Mouse (Mus musculus): ENCODE measurements at regions not wholly inside any gene's neighbourhood (a gene's known extent, or its start where the extent isn't known, plus 50 kb on each side); places are given as distances from the start of the nearest gene placed in this dataset.

DNA sequence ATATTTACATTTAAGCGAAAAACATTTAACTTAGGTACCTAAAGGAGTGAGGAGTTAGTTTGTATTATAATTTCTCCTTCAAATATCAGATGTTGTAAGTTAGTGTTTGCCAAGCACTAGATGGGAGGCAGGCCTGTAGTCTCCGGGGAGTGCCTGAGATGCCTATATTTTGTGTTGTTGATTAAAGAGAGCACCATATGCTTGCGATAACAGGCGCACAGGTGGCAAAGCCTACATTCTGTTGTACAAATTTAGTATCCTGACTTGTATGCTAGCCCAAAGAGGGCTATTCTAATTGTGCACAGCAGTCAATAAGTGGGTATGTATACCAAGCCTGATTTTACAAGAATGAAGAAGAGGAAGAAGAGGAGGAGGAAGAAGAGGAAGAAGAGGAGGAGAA is 151.8 kb upstream of the Atxn1 start:
- no peak for DNase-seq (ENCODE audit: low spot score)

DNA sequence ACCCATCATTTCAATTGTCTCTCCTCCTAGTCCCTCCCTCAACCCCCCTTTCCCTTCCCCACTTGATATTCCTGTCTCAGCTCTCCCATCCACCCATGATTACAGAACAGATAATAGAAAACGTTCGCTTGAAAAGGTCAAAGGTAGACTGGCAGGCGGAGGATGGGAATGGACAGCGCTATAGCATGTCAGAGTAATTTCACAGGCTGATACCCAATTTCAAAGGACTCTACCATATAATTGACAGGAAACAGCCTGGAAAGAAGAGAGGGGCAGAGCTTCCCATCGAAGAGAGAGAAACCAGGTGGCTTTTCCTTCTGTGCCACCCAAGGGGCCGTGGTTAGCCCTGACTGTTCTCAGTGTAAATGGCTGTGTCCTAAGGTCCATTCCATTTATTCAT is 140.2 kb upstream of the Atxn1 start:
- no peak for DNase-seq (ENCODE audit: low spot score)

DNA sequence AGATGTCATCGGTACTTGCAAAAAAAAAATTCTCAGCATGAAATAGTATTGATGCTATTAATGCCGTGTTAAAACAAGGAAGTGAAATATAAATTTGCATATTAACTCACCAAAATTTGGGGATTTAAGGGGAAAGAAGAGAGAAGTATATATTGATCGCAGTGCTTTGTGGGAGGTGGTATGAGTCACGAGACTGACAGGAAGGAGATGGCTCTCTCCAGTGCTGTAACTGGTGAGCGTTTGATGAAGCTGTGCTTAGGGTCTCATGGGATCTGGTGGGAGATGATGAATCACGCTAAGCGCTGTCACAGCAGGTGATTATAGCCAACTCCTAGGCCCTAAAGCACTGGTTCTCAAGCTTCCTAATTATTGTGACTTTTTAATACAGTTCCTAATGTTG is 133.8 kb upstream of the Atxn1 start:
- DNase-seq (ENCODE audit: low spot score), result no peak

DNA sequence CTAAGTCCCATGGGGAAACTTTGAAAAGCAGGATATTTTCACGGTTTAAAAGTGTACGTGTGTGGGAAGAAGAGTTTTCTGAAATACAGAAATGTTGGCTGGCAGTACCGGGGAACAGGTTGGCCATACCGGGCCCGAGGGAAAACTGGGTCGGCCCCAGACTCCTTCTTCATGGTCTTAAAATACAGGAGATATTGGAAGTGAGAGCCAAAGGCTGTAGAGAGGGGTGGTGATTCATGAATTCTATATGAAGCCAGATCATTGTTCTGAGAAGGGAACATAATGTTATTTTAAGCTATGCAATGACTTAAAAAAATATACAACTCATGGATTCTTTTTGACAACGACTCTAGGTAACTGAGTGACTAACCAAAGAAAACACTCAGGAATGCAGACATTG is 133.3 kb upstream of the Atxn1 start:
- DNase-seq (ENCODE audit: low spot score), result no peak

DNA sequence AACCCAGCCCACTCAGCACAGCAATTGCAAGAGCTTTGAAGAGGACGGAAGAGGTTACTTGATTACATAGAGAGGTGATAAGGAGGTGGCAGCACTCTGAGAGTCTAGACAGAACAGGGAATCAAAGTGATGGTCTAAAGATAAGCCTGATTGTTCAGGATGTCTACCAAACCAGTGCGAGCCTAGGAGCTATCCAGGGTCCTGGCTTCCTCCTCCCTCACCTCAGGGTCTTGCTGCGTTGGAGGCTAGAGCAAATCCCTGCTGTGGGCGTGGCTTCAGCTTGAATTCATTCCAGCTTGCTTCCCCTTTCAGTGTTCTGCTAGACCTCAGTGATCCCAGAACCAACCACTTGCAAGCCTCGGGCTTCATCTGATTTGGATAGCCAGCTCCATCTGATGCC is 132.2 kb upstream of the Atxn1 start:
- DNase-seq (ENCODE audit: low spot score), result peak; percentile 92

DNA sequence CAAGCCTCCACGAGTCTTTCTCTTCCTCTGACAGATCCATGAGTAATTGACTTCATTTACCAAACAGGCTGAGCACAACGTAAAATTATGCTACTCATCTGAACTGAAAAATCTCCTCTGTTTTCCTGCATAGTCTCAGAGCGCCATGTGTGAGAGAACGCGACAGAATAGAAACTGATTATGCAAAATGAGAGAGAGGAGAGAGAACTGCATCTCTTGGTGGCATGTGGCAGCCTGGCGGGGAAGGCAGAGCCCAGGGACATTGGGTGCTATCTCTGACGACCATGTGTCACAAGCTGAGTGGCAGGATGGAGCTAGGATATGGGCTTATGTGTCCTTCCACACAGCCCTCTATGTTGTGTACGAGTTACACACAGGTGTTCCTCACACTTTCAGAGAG is 131.6 kb upstream of the Atxn1 start:
- DNase-seq (ENCODE audit: low spot score), result no peak

DNA sequence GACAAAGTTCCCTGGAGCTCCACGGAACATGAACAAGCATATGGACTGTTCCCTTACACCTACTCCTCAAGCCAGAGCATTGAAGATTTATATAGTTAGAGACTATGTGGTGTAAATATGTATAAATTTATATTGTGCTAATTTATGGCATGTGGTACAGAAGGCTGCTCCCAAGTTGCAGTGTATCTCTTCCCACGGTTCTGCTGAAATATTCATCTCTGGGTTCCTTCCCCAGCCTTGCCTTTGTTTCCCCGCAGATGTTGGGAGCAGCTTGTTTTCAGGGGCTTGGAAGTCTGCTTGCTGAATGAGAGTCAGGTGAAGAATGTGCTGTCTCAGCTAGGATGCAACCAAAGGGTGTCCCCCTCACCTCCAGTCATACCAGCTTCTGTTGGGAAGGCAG is 128.0 kb upstream of the Atxn1 start:
- no peak for DNase-seq (ENCODE audit: low spot score)

DNA sequence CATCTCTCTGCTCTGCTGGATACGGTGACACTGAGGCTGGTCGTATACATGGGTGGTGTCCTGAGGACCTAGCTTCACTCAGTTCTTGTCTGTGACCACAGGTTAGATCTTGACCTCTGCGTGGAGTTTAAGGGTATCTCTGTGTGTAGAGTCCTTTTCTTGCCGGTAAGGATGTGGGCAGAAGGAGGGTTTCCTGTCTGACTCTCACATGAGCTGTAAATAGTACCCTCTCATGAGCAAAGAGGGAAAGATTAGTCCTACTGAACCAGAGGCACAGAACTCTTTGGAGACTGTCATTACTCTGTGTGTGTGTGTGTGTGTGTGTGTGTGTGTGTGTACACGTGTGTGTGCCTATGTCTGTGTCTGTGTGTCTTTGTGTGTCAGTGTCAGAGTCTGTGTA is 126.3 kb upstream of the Atxn1 start:
- no peak for DNase-seq (ENCODE audit: low spot score)

DNA sequence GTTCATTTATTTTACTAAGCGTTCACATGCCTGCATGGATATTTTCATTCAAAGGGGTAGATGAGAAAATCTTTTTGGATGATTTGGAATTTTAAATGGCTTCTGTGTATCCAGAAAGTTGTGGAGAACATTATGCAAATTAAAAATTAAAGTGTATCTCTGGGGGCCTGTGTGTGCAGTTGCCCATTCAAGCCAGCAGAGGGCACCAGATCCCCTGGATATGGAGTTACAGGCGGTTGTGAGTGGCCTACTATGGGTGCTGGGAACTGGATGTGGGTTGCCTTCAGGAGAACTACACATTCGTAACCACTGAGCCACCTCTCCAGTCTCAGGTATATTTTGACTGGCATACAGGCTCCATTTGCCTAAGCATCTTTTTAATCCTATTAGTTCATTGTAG is 123.4 kb upstream of the Atxn1 start:
- DNase-seq (ENCODE audit: low spot score), result no peak

DNA sequence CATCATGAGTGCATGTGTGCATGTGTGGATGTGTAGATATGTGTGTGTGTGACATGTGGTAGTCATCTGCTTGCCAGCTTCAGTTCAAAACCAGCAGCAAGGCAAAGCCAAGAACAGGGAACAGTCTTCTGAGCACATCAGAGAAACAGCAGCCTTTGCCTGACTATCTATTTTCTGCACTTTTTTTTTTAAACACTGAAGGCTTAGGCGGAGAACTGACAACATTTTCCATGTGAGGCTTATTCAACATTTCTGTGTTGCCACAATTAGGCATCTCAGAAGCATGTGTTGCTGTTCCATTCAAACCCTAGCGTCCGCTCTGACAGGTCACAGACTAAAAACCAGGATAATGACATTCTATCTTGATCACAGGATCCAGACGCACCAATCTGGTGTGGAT is 122.9 kb upstream of the Atxn1 start:
- no peak for DNase-seq (ENCODE audit: low spot score)

DNA sequence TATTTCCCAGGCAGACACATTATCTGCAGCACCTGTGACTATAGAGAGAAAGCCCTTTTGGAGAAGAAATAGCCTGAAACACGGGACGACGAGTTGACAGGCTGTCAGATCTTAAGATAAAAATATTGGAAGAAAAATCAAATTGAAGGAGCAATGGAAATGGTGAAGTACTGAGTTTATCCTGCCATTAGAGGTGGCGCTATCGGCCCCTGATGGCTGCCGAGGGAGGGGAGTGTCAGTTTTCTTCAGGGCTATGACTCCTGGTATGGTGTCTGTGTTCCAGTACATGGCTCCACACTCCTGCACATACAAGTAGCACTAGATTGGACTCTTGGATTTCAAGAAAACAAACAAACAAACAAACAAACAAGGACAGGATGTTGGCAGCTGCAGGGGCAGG is 112.1 kb upstream of the Atxn1 start:
- DNase-seq (ENCODE audit: low spot score), result no peak

DNA sequence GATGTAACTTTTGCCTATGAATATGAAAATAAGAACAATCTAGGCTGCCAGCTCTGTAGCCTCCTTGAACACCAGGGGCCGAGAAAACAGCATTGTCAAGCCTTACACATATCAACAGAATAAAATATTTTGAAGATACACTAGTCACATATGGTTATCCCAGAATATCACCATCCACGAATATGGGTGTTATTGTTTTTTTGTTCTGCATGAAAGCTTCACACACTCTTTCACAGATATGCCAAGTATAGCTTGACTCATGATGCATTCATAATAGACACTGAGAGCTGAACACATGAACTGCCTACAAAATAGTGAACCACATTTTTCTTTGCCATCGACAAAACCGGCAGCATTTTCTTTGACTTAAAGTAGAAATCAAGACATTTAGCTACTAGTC is 106.9 kb upstream of the Atxn1 start:
- DNase-seq (ENCODE audit: low spot score), result no peak

DNA sequence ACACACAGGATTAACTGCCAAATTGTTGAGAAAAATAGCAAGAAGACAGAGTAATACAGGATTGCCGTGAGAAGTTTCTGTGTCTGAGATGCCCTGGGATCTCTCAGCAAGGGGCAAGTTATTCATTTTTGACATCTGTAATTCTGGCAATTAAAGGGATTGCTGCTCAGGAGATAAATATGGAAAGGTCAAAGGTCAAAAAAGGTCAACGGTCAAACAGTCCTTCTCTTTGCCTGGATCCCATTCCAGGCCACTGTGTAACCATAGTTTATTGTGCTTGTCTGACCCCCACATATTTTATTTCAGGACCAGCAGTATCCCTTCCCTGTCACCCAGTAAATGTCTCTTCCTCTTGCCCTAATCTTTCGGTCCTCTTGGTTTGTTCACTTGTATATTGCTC is 104.8 kb upstream of the Atxn1 start:
- DNase-seq (ENCODE audit: low spot score), result peak; percentile 51

DNA sequence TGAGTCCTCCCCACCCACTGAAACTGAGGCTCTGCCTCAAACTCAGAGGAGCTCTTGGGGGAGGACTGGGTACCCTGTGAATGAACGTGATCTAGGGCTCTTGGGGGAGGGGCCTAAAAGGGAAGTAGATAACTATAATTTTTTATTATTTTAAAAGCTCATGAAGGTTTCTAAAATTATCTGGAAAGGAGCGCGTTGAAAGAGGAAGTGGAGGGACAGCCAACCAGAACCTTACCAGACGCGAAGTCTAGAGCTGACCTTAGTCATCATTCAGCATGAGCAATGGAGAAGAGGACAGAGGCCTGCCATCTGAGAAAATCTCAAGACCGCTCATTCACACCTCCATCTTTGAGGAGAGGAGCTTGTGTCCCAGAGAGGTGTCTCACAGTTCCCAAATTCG is 98.0 kb upstream of the Atxn1 start:
- no peak for DNase-seq (ENCODE audit: low spot score)

DNA sequence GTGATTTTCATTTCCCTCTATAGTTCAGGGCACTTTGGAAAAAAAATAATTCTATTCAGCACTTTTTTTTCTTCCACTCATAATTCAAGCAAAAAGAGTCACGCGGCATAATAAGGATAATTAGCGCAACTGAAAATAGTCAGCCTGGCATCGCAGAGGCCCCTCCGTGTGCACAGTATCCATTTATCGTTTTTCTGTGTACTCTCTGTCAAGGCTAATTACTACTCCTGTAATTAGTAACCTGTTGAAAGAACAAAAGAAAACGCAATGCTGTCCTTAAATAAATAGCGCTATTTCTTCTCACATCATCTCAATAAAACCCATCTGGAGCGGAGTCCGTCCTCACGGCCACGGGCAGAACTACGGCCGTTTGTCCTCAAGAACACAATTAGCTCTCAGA is 95.1 kb upstream of the Atxn1 start:
- no peak for DNase-seq (ENCODE audit: low spot score)

DNA sequence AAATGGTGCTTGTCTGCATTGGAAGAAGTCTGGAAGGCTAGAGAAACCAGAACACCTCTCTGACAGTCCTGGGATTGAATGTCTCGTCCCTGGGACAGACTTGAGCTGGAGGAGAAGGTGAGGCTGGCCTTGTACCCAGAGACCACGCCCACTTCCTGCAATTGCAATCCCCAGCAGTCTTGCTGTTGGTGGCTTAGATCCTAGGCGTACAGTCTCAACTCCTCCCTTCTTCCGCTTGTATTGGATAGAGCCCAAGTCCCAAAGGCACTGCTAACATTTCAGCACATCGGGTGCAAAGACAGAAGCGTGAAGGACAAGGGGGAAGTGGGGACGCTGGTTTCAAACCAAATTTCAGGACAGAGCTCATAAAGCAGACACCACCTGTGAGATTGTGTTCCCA is 94.1 kb upstream of the Atxn1 start:
- DNase-seq (ENCODE audit: low spot score), result peak; percentile 25

DNA sequence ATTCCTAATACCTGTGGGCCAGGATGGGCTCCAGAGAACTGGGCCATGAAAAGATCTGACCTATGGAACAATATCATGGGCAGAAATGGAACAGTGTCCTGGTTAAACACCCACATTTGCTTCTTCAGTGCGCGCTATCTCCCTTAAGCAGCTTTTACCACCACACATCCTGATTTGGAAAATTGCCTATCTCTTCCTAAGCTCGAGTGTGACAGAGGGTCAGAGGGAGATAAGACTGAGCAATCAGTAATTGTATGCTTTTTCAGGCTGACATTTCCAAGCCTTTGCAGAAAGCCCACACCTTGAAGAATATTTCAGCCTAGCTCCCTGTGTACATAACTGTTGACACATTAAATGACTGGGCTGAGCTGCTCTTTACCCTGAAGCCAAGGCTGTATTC is 93.5 kb upstream of the Atxn1 start:
- no peak for DNase-seq (ENCODE audit: low spot score)

DNA sequence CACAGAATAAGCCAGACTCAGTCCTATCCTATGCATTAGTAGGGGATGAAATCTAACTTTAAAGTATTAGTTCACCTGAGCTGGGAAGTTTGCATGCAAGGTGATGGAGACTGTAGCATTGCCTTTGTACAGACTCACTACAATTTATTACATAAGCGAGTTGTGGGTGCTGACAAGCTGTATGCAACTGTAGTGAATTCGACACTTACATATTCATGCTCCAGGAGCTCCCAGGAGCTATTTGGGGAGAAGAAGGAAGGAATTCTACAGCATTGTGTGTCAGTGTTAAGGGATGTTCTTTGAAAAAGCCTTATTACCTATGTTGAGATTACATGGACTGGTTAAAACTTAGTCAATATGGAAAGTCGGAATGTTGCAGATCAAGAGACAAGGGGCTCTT is 90.6 kb upstream of the Atxn1 start:
- DNase-seq (ENCODE audit: low spot score), result no peak

DNA sequence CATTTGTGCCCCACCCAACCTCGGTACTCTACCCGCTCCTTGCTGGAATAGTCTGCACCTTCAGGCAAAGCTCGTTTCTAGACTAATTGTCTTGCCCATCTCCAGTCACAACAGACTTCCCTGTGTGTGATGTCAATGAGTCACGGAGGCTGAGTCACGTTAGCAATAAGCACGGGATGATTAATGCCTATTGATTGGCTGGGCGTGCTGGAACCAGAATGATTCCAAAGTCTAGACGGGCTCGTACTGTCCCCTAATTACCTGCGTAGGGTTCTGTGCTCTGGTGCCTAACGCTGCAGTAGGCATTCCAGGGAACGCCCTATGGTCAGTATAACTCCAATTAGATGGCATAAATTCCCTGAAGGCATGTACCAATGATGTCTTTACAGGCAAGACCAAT is 78.8 kb upstream of the Atxn1 start:
- DNase-seq (ENCODE audit: low spot score), result no peak

DNA sequence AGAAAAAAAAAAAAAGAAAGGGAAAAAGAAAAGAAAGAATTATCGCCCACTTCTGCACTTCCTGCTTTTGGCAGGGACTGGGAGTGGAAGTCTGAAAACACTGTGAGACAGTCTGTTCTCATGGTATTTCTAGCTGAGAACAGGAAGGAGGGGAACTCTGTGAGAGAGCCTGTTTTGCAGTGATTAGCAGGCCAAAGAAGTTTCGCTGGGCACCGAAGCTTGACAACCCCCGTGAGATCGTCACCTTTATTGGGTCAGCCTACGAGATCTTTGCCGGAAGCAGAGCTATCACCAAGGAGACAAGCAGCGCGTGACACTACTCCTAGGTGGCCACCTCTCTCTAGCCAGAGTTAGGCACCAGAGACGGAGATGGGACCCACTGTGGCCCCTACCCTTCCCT is 78.2 kb upstream of the Atxn1 start:
- DNase-seq (ENCODE audit: low spot score), result peak; percentile 23

DNA sequence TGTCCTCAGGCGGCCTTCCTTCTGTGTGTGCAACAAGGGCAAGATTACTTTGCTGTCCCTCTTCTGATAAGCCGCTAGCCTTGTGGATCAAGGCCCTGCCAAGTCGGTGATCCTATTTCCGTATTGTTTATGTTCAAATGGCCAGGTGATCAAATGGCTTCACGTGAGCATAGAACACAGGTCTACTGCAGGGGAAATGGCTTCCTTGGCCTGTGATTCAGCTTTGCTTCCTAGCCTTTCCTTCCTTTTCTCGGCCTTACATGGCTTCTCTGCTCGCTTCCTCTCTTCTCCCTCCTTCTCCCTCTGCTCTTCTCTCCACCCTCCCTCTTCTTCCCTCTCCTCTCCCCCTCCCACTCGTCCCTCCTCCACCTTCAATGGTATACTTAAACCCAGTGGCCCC is 77.4 kb upstream of the Atxn1 start:
- no peak for DNase-seq (ENCODE audit: low spot score)

DNA sequence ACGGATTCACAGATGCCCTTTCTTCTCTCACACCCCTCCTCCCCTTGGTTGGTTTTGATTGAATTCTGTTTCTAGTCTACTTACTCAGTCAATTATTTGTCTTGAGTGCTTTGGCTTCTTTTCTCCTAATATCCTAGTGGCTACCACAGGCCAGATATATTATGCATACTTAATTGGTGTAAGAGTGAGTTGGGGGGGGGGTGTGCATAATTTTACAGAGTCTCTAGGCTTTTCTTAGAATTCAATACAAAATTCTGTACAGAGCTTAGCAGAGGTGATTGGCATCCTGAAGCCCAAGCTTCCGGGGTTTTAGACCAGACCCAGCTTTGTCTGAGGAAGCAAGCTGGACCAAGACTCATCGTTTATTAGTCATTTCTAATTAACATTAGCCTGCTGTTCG is 76.7 kb upstream of the Atxn1 start:
- DNase-seq (ENCODE audit: low spot score), result no peak

DNA sequence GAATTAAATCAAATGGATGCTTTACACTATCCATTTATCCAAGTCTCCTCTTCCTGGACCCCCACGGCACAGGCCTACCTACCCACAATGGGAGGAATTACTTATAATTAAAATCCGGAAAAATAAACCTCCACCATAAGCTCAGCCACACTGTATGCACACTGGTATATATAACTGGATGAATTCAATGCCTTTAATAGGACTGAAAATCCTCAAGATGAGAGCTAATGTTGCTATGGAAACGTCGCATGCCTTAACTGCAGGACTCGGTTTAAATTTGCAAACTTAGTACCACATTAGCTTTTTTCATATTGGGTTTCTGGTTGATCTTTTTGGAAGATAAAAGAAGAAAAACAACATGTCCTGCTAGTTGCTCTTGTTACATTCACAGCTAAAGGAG is 75.3 kb upstream of the Atxn1 start:
- DNase-seq (ENCODE audit: low spot score), result no peak

DNA sequence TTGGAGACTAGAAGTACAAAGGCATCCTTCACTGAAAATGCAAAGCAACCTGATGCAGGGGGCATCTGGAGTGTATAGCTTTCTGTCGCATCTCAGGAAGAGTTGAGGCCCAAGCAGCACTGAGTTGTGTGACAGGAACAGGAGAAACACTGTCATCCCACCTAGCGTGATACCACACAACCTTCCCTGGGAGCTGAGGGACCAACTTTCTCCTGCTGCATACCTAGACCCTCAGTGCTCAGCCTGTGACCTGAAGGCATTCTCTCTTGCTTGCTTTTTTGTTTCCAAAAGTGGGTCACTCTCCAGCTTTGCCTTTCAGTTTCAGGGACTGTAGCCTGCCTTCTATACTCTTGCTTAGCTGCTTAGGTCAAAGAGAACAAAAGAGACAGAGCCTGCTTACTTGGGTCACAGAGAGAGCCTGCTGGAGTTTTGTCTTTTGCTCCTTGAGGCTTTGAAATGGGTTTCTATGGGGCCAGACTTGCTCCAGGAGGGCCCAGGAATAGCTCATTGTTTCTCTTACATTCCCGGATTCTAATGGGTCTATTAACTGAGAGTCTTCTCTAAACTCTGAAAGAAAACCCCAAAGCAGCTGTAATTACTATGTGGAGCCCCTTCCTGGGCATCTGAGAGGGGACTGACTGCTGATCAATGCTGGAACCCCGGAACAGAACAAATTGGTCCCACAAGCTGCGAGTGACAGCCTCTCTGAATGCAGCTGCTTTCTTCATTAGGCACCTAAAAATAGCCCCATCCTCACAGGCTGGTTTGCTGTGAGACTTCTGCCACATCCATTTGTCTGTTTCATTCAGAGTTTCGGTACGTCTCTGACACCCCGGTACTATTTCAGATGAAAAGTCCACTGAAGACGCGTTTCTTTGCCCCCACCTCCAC is 73.9 kb upstream of the Atxn1 start:
- peak; percentile 40 for DNase-seq (ENCODE audit: low spot score)

DNA sequence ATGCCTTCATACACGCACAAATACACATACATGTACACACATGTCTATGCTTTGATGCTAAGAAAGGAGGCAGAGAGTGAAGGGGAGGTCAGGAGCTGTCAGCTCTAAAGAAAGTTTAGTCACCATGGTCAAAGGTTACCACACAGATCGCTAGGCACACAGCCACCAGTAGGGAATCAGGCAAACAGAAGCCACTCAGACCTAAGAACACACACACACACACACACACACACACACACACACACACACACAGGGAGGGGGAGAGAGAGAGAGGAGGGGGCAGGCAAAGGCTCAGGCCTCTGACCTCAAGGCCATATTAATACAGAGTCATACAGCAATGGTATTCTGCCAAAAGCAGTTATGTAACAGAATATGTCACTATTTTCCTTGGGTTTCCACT is 67.5 kb upstream of the Atxn1 start:
- no peak for DNase-seq (ENCODE audit: low spot score)

All from embryo, embryonic 10 days (tissue).